Mouse (Mus musculus): ENCODE results near the gene Fitm2. TPM values are rescaled to one million over a fixed set of nuclear protein-coding genes. Genes with fewer than 3 reads are reported as not detected.

Gene Fitm2
- polyA plus RNA-seq, 1 experiment from 2014 or later = 9.6 TPM

DNA sequence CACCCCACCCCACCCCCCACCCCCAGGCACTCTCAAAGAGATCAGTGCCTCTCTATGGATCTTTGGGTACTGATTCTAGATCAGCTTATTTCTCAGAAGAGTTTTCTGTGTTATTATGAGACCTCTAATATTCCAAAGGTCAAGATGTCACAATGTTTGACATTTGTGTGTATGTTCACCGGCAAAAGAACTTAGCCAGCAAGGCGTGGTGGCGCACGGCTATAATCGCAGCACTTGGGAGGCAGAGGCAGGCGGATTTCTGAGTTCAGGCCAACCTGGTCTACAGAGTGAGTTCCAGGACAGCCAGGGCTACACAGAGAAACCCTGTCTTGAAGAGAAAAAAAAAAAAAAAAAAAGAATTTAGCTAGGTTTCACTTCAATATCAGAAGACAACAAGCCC, 55.4 kb downstream of the Fitm2 start:
- WGBS = 95% methylated on average over 6 of the region's 6 CpGs

More for the DNA sequence above, 55.4 kb downstream of the Fitm2 start:
- no peaks in the 10 kb centered on the region for H3K27me3 ChIP-seq (ENCODE audit: control insufficient read depth, insufficient read depth, low read length)
- peaks cover 6% of the 10 kb centered on the region for H3K4me1 ChIP-seq (ENCODE audit: control insufficient read depth, insufficient read depth, low read length)
- H3K36me3 ChIP-seq (ENCODE audit: control insufficient read depth, insufficient read depth, low read length) = no peaks in the 10 kb centered on the region; the same call in 1 of the 2 replicates
- no peak for DNase-seq (ENCODE audit: low spot score)
- no peak overlapping the region for H3K9ac ChIP-seq (ENCODE audit: low read length)
- no peaks in the 10 kb centered on the region for H3K9me3 ChIP-seq (ENCODE audit: control insufficient read depth, low read length)
- H3K4me3 ChIP-seq (ENCODE audit: low read depth, low read length) = no peak overlapping the region
- H3K4me2 ChIP-seq (ENCODE audit: low read depth, severe bottlenecking) = no peak overlapping the region
- H3K27ac ChIP-seq (replicated peaks; ENCODE audit: low read depth, low read length) = no peak overlapping the region
- no peak for ATAC-seq (ENCODE audit: insufficient number of reproducible peaks, low FRiP score, low TSS enrichment, low read depth)

Other genes starting within 250 kb of the Fitm2 start
- 0.16 and 0.45 TPM in 2 replicates for gene Jph2, start 74.6 kb downstream of the Fitm2 start, polyA plus RNA-seq (2014; fragmentation: Nextera tagmentation; extraction: Ambion mirVana)
- gene Oser1, start 47.9 kb downstream of the Fitm2 start, polyA plus RNA-seq (2014; fragmentation: Nextera tagmentation; extraction: Ambion mirVana) = 88.3 and 92.5 TPM in 2 replicates
- 0.28 and 0.51 TPM in 2 replicates for gene Gdap1l1, start 34.2 kb downstream of the Fitm2 start, polyA plus RNA-seq (2014; fragmentation: Nextera tagmentation; extraction: Ambion mirVana)
- gene R3hdml, start 19.7 kb upstream of the Fitm2 start, polyA plus RNA-seq (2014; fragmentation: Nextera tagmentation; extraction: Ambion mirVana) = not detected in 2 replicates
- 0.34 TPM in 1 of 2 replicates, not detected in the other for gene Hnf4a, start 34.2 kb upstream of the Fitm2 start, polyA plus RNA-seq (2014; fragmentation: Nextera tagmentation; extraction: Ambion mirVana)
- gene Ttpal, start 129.7 kb upstream of the Fitm2 start, polyA plus RNA-seq (2014; fragmentation: Nextera tagmentation; extraction: Ambion mirVana) = 43.3 and 46.3 TPM in 2 replicates
- gene Serinc3, start 172.5 kb upstream of the Fitm2 start, polyA plus RNA-seq (2014; fragmentation: Nextera tagmentation; extraction: Ambion mirVana) = 25.2 and 26.8 TPM in 2 replicates
- 174 and 177 TPM in 2 replicates for gene Pkig, start 185.8 kb upstream of the Fitm2 start, polyA plus RNA-seq (2014; fragmentation: Nextera tagmentation; extraction: Ambion mirVana)